Mouse (Mus musculus) lung, adult 2 months (tissue): ENCODE measurements around the gene Gm12166.

Experiments
- CTCF ChIP-seq: fragments of 200-500 bp; IDR thresholded peaks from 2 replicates; pipeline ENCODE4 v1.5.1; 2011; ENCODE audit warnings: mild to moderate bottlenecking, low read length, control low read depth; ENCODE audit not compliant: insufficient read depth
- POLR2A ChIP-seq: fragments of 200-500 bp; IDR thresholded peaks from 2 replicates; pipeline ENCODE4 v1.6.1; 2011; ENCODE audit warnings: low read depth, mild to moderate bottlenecking, control low read depth, low read length, borderline replicate concordance; ENCODE audit errors: extremely low read depth

DNA sequence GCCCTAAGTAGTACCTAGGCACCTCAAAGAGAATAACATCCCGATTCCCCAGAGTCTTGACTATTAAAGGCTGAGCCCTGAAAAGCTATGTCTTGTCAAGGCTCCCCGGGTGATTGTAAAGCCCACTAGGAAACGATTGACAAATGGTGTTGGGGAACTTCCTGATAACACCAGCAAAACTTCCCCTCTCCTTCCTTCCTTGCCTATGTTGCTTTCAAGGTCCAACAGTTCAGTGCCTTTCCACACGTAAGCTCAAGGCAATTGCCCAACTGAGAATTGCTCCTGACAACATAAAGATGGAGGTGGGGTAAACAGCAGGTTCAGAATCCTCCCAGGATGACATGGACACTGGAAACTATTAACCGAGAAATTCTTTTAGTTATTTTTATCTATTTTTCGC, 29.1 kb downstream of the Gm12166 start:
- no peak for TF ChIP-seq POLR2A
- no peak for TF ChIP-seq CTCF
